In genomic region chr7:28350155-28350883, GRCm38 (mm10) we compare ENCODE assay signal across 8 mouse cellular contexts. TPM values are rescaled to one million over a fixed set of nuclear protein-coding genes. Genes with fewer than 3 reads are reported as not detected.
DNase-seq lines count a peak whose midpoint lies in the region; ATAC-seq and TF ChIP-seq lines count a peak whose summit lies in the region.

TSS of gene Rps16 (plus strand) at chr7:28350652.

- DNase-seq in CH12.LX (ENCODE audit: extremely low read depth): peak; percentile 97
- peak; percentile 94 for DNase-seq in c-Kit-positive CD71-positive TER-119-negative erythroid progenitor cells, embryonic 14.5 days (ENCODE audit: low read depth)
- DNase-seq in heart, postnatal 0 days (ENCODE audit: low spot score): peak; percentile 99
- peak; percentile 99 for DNase-seq in kidney, postnatal 4 days

- H3K27me3 ChIP-seq in CH12.LX (replicated peaks): no peaks in the 10 kb centered on the region
- H3K27me3 ChIP-seq in forebrain, embryonic 12.5 days: no peaks in the 10 kb centered on the region
- H3K27me3 ChIP-seq in heart, postnatal 0 days (ENCODE audit: control insufficient read depth, insufficient read depth, low read length): no peaks in the 10 kb centered on the region
- H3K27me3 ChIP-seq in liver, embryonic 16.5 days (ENCODE audit: control insufficient read depth, insufficient read depth, low read depth, low read length): no peaks in the 10 kb centered on the region
- no peaks in the 10 kb centered on the region for H3K27me3 ChIP-seq in neural tube, embryonic 13.5 days
- H3K27me3 ChIP-seq in testis, adult 2 months (ENCODE audit: control insufficient read depth, insufficient read depth, low read length): no peaks in the 10 kb centered on the region

- H3K9me3 ChIP-seq in CH12.LX (replicated peaks; ENCODE audit: low read length): no peaks in the 10 kb centered on the region
- no peaks in the 10 kb centered on the region for H3K9me3 ChIP-seq in forebrain, embryonic 12.5 days
- H3K9me3 ChIP-seq in heart, postnatal 0 days (replicated peaks; ENCODE audit: control insufficient read depth, low read length): no peaks in the 10 kb centered on the region
- H3K9me3 ChIP-seq in liver, embryonic 16.5 days (replicated peaks; ENCODE audit: control insufficient read depth, low read length): no peaks in the 10 kb centered on the region
- no peaks in the 10 kb centered on the region for H3K9me3 ChIP-seq in neural tube, embryonic 13.5 days

- dilution Hi-C loops in CH12.LX (cut with MboI; ENCODE audit: extremely low pct_ligation_motif_present, extremely low pct_unique_long_range_greater_than_20kb, low sequenced_read_pairs): no loop called here

- H3K79me2 ChIP-seq in CH12.LX (replicated peaks; ENCODE audit: control insufficient read depth, extremely low read depth, insufficient read depth, poor library complexity, severe bottlenecking): peaks cover 17% of the 10 kb centered on the region

- H3K4me3 ChIP-seq in CH12.LX (replicated peaks in 1 of 3; ENCODE audit: low read depth in 2 of 3, low read length in 2 of 3, poor library complexity in 1 of 3): peak within 1 kb of the TSS; percentile 70 to 99 (median 80)
- H3K4me3 ChIP-seq in forebrain, embryonic 12.5 days (replicated peaks): peak within 1 kb of the TSS; percentile 92
- H3K4me3 ChIP-seq in heart, postnatal 0 days (ENCODE audit: low read depth, low read length): peak within 1 kb of the TSS; percentile 94
- H3K4me3 ChIP-seq in liver, embryonic 16.5 days (ENCODE audit: low read depth, low read length): peak within 1 kb of the TSS; percentile 89
- peak within 1 kb of the TSS; percentile 67 for H3K4me3 ChIP-seq in neural tube, embryonic 13.5 days
- peak within 1 kb of the TSS; percentile 94 for H3K4me3 ChIP-seq in testis, adult 2 months (ENCODE audit: control insufficient read depth, low read depth, low read length)

- peaks cover 31 to 36% of the 10 kb centered on the region in 2 experiments for H3K36me3 ChIP-seq in CH12.LX (replicated peaks in 1 of 2; ENCODE audit: control insufficient read depth in 1 of 2, insufficient read depth in 1 of 2, low read length in 1 of 2)
- H3K36me3 ChIP-seq in forebrain, embryonic 12.5 days (replicated peaks): peaks cover 33% of the 10 kb centered on the region
- H3K36me3 ChIP-seq in heart, postnatal 0 days (replicated peaks; ENCODE audit: control insufficient read depth, insufficient read depth, low read length): peaks cover 30% of the 10 kb centered on the region
- peaks cover 25% of the 10 kb centered on the region for H3K36me3 ChIP-seq in liver, embryonic 16.5 days (ENCODE audit: control insufficient read depth, insufficient read depth)
- H3K36me3 ChIP-seq in neural tube, embryonic 13.5 days: peaks cover 36% of the 10 kb centered on the region
- no peaks in the 10 kb centered on the region; the same call in 1 of the 2 replicates for H3K36me3 ChIP-seq in testis, adult 2 months (ENCODE audit: control insufficient read depth, insufficient read depth, low read length)

- under 1% methylated on average over 50 of the region's 50 CpGs for WGBS in forebrain, embryonic 12.5 days
- WGBS in heart, postnatal 0 days: under 1% methylated on average over 48 of the region's 50 CpGs
- 2% methylated on average over 50 of the region's 50 CpGs for WGBS in liver, embryonic 16.5 days (ENCODE audit: insufficient replicate concordance)
- under 1% methylated on average over 50 of the region's 50 CpGs for WGBS in neural tube, embryonic 13.5 days

- H3K4me2 ChIP-seq in CH12.LX (ENCODE audit: insufficient read depth, low read depth, poor library complexity, severe bottlenecking): peak within 1 kb of the TSS; percentile 85
- H3K4me2 ChIP-seq in forebrain, embryonic 12.5 days: peak within 1 kb of the TSS; percentile 86
- peak within 1 kb of the TSS; percentile 97 for H3K4me2 ChIP-seq in heart, postnatal 0 days (ENCODE audit: low read depth, low read length)
- peak within 1 kb of the TSS; percentile 87 for H3K4me2 ChIP-seq in liver, embryonic 16.5 days (ENCODE audit: low read depth, low read length)
- peak within 1 kb of the TSS; percentile 93 for H3K4me2 ChIP-seq in neural tube, embryonic 13.5 days

- peak; percentile 27; the same call in 1 of the 2 replicates for TF ChIP-seq EP300 in CH12.LX (IDR thresholded peaks at IDR 0.05; ENCODE audit: low read length)
- no peak for TF ChIP-seq EP300 in heart, postnatal 0 days (IDR thresholded peaks at IDR 0.05; ENCODE audit: low read depth)

- peak within 1 kb of the TSS; percentile 70 for H3K27ac ChIP-seq in CH12.LX (ENCODE audit: insufficient read depth, low read depth)
- peak within 1 kb of the TSS; percentile 83 for H3K27ac ChIP-seq in forebrain, embryonic 12.5 days
- H3K27ac ChIP-seq in heart, postnatal 0 days (ENCODE audit: low read depth): peak within 1 kb of the TSS; percentile 89
- H3K27ac ChIP-seq in liver, embryonic 16.5 days (ENCODE audit: low read length): peak within 1 kb of the TSS; percentile 73
- peak within 1 kb of the TSS; percentile 92 for H3K27ac ChIP-seq in neural tube, embryonic 13.5 days (replicated peaks)
- peak within 1 kb of the TSS; percentile 87 for H3K27ac ChIP-seq in testis, adult 2 months (ENCODE audit: control insufficient read depth, insufficient read depth, low read depth, low read length)

- in situ Hi-C loops in CH12.LX (cut with MboI; ENCODE audit: low pct_ligation_motif_present, low pct_unique_long_range_greater_than_20kb, low sequenced_read_pairs): no loop called here

- peak; percentile 91 for ATAC-seq in forebrain, embryonic 12.5 days (ENCODE audit: low FRiP score)
- peak; percentile 96 for ATAC-seq in heart, postnatal 0 days (ENCODE audit: insufficient read depth, low read depth)
- peak; percentile 94 for ATAC-seq in liver, embryonic 16.5 days (ENCODE audit: low read depth)
- peak; percentile 94 for ATAC-seq in neural tube, embryonic 13.5 days (ENCODE audit: low read depth)

- TF ChIP-seq CTCF in CH12.LX (conservative IDR thresholded peaks at IDR 0.05 in 1 of 2, IDR thresholded peaks at IDR 0.05 in 1 of 2; ENCODE audit: low read depth in 2 of 2, low read length in 2 of 2): no peak
- TF ChIP-seq CTCF in heart, postnatal 0 days (IDR thresholded peaks at IDR 0.05; ENCODE audit: low read depth): no peak
- peak; percentile 10; the same call in 1 of the 2 replicates for TF ChIP-seq CTCF in testis, adult 2 months (IDR thresholded peaks at IDR 0.05; ENCODE audit: control insufficient read depth, insufficient read depth, insufficient replicate concordance, low read depth, low read length)

- TF ChIP-seq RAD21 in CH12.LX (IDR thresholded peaks at IDR 0.05; ENCODE audit: low read depth, low read length): no peak

- peak within 1 kb of the TSS; percentile 99 for H3K9ac ChIP-seq in CH12.LX (ENCODE audit: insufficient read depth, low read depth)
- peak within 1 kb of the TSS; percentile 96 for H3K9ac ChIP-seq in forebrain, embryonic 12.5 days
- H3K9ac ChIP-seq in heart, postnatal 0 days (replicated peaks; ENCODE audit: low read depth, low read length): peak within 1 kb of the TSS; percentile 97
- H3K9ac ChIP-seq in liver, embryonic 16.5 days (ENCODE audit: low read depth, low read length): peak within 1 kb of the TSS; percentile 95
- H3K9ac ChIP-seq in neural tube, embryonic 13.5 days: peak within 1 kb of the TSS; percentile 95

- TF ChIP-seq POLR2A in CH12.LX (IDR thresholded peaks at IDR 0.05; ENCODE audit: low read depth, low read length): peak; percentile 88
- peak; percentile 74; the same call in 1 of the 2 replicates for TF ChIP-seq POLR2A in testis, adult 2 months (IDR thresholded peaks at IDR 0.05; ENCODE audit: control insufficient read depth, low read depth, low read length)

- H3K4me1 ChIP-seq in CH12.LX (ENCODE audit: control insufficient read depth in 1 of 2, insufficient read depth in 2 of 2): peaks cover 12 to 36% of the 10 kb centered on the region in 2 experiments
- peaks cover 20% of the 10 kb centered on the region for H3K4me1 ChIP-seq in forebrain, embryonic 12.5 days
- H3K4me1 ChIP-seq in heart, postnatal 0 days (ENCODE audit: control insufficient read depth, insufficient read depth): peaks cover 16% of the 10 kb centered on the region
- H3K4me1 ChIP-seq in liver, embryonic 16.5 days (ENCODE audit: control insufficient read depth, low read depth, low read length): peaks cover 27% of the 10 kb centered on the region
- peaks cover 20% of the 10 kb centered on the region for H3K4me1 ChIP-seq in neural tube, embryonic 13.5 days (replicated peaks)
- H3K4me1 ChIP-seq in testis, adult 2 months (ENCODE audit: control insufficient read depth, insufficient read depth, low read length): peaks cover 4% of the 10 kb centered on the region

TF ChIP-seq in CH12.LX, 34 proteins besides CTCF, POLR2A, EP300 and RAD21 (continues in another document):
- TF ChIP-seq SIN3A (IDR thresholded peaks at IDR 0.05; ENCODE audit: low read length) (no peak; the same call in 1 of the 2 replicates), ZNF384 (IDR thresholded peaks at IDR 0.05; ENCODE audit: low read depth, low read length) (0 out of 2 replicates have a peak, but pooled peaks have one; percentile 35), ZC3H11A (IDR thresholded peaks at IDR 0.05; ENCODE audit: low read depth, low read length) (no peak), MAX (IDR thresholded peaks at IDR 0.05; ENCODE audit: low read length) (peak; percentile 69; the same call in 1 of the 2 replicates), SMC3 (IDR thresholded peaks at IDR 0.05; ENCODE audit: low read depth, low read length) (no peak), ZMIZ1 (IDR thresholded peaks at IDR 0.05; ENCODE audit: low read depth, low read length) (peak; percentile 92), JUND (conservative IDR thresholded peaks at IDR 0.05; ENCODE audit: low read depth, low read length) (no peak), NRF1 (IDR thresholded peaks at IDR 0.05; ENCODE audit: low read depth, low read length) (peak; percentile 90), MEF2A (IDR thresholded peaks at IDR 0.05; ENCODE audit: borderline replicate concordance, low read depth, low read length) (peak; percentile 26), ETS1 (conservative IDR thresholded peaks at IDR 0.05; ENCODE audit: low read depth, low read length) (peak; percentile 26; the same call in 1 of the 2 replicates), BHLHE40 (IDR thresholded peaks at IDR 0.05; ENCODE audit: low read depth, low read length) (0 out of 2 replicates have a peak, but pooled peaks have one; percentile 4), UBTF (IDR thresholded peaks at IDR 0.05; ENCODE audit: low read depth, low read length) (no peak)

RNA-seq across cellular contexts. Expression of gene Rps16, which starts in this region (rescaled TPM):
- total RNA-seq in CH12.LX (2012; rRNA removed) (1,915 and 2,040 TPM in 2 replicates), CH12.LX (2014; rRNA removed) (42.7 and 66.7 TPM in 2 replicates)
- 1,205 and 1,254 TPM in 2 replicates for polyA plus RNA-seq in CH12.LX (2012; ENCODE audit: insufficient read length, low read depth)
- polyA plus RNA-seq in forebrain, embryonic 12.5 days (2016; fragmentation: Nextera tagmentation; extraction: Ambion mirVana): 594 and 628 TPM in 2 replicates
- total RNA-seq in heart, postnatal 0 days (2014; rRNA removed; ENCODE audit: low replicate concordance): 145 and 161 TPM in 2 replicates
- 481 and 513 TPM in 2 replicates for polyA plus RNA-seq in heart, postnatal 0 days (2015; fragmentation: Nextera tagmentation; extraction: Ambion mirVana)
- polyA plus RNA-seq in liver, embryonic 16.5 days (2015; fragmentation: Nextera tagmentation; extraction: Ambion mirVana): 531 and 598 TPM in 2 replicates
- 533 and 537 TPM in 2 replicates for polyA plus RNA-seq in neural tube, embryonic 13.5 days (2015; fragmentation: Nextera tagmentation; extraction: Ambion mirVana)
- polyA plus RNA-seq in testis, adult 2 months (2012; rRNA removed): 227 and 277 TPM in 2 replicates

Comparison
In these comparisons a context has a peak if more than half of its experiments do, and no peak if none do; other contexts are left out.
1. Peak in every context shown above with its lines: DNase-seq, ATAC-seq, H3K4me3 ChIP-seq and H3K27ac ChIP-seq.